Mouse (Mus musculus) hindbrain, postnatal 0 days (tissue): Measurements from ENCODE around the gene Pigb. TPM values are rescaled to one million over a fixed set of nuclear protein-coding genes. Genes with fewer than 3 reads are reported as not detected.

Experiments used
- ATAC-seq: fragments of 200-750 bp; cut with Nextera tagmentation; 2 replicates; pipeline ENCODE4 v1.8.0; 2017; ENCODE audit warnings: mild to moderate bottlenecking, moderate TSS enrichment, moderate library complexity
- DNase-seq: peaks from one replicate; pipeline ENCODE4 v3.0.0-alpha.2; 2015; ENCODE audit warnings: low spot score
- H3K27ac ChIP-seq: fragments of 300-500 bp; sonication (generic); 2 replicates; pipeline ENCODE4 v1.5.1; 2014; ENCODE audit warnings: mild to moderate bottlenecking
- H3K27me3 ChIP-seq: fragments of 300-500 bp; sonication (generic); 2 replicates; pipeline ENCODE4 v1.6.1; 2014; ENCODE audit warnings: low read length, mixed read lengths; ENCODE audit not compliant: insufficient read depth
- H3K36me3 ChIP-seq: fragments of 300-500 bp; sonication (generic); 2 replicates; pipeline ENCODE4 v1.6.1; 2014; ENCODE audit warnings: low read length, mixed read lengths; ENCODE audit not compliant: insufficient read depth
- H3K4me1 ChIP-seq: fragments of 300-500 bp; sonication (generic); 2 replicates; pipeline ENCODE4 v1.6.1; 2014; ENCODE audit warnings: antibody characterized with exemption, low read length, mixed read lengths; ENCODE audit not compliant: insufficient read depth
- H3K4me2 ChIP-seq: fragments of 300-500 bp; sonication (generic); 2 replicates; pipeline ENCODE4 v1.6.1; 2014; ENCODE audit warnings: low read depth, mild to moderate bottlenecking, low read length, moderate library complexity, mixed read lengths
- H3K4me3 ChIP-seq: fragments of 300-500 bp; sonication (generic); 2 replicates; pipeline ENCODE4 v1.5.1; 2014; ENCODE audit warnings: low read length
- H3K9ac ChIP-seq: fragments of 300-500 bp; sonication (generic); replicated peaks from 2 replicates; pipeline ENCODE4 v1.6.1; 2014; ENCODE audit warnings: mild to moderate bottlenecking, low read length, moderate library complexity, mixed read lengths
- H3K9me3 ChIP-seq: fragments of 300-500 bp; sonication (generic); 2 replicates; pipeline ENCODE4 v1.6.1; 2016; ENCODE audit warnings: low read length, mixed read lengths
- CTCF ChIP-seq: IDR thresholded peaks from 2 replicates; pipeline ENCODE4 v1.5.1; 2016; ENCODE audit warnings: antibody characterized with exemption, control low read depth, low read depth
- WGBS: fragments of 180-500 bp; shearing (Covaris S2); extraction: QIAGEN DNeasy Blood & Tissue Kit; methylation state at CpG from one replicate; pipeline ENCODE4 v1.1.7; 2014; 5-methylcytosine and 5-hydroxymethylcytosine counted together
- polyA plus RNA-seq: library from polyadenylated mRNA; unstranded; fragments of >200 nt; fragmentation: Nextera tagmentation; extraction: Ambion mirVana; gene quantifications from 2 replicates; pipeline ENCODE4 v1.2.1, GENCODE M21; 2015
- total RNA-seq: library from RNA; depleted of rRNA; stranded (reverse); fragments of >200 nt; gene quantifications from 2 replicates; pipeline ENCODE4 v1.2.3, GENCODE M21; 2014

The Pigb gene
- total and polyA plus RNA-seq, 2 experiments from 2014 or later = 8.9 to 16.4 TPM

DNA sequence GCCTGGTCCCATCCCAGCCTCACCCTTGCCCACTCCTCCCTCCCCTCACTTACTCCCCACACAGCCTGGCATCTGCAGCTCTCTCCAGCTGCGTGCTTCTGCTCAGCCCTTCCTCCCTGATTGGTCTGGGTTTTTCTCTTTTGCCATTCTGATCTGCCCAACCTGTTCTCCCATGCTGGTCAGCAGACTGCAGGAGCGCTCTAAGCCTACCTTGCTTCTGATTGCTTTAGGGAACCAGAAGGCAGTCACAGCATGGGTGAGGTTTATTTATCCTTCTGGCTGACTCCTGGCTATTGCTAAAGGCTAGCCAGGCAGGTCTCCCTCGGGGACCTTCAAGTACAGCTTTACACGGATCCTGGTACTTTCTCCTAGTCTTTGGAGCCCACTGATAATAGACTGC lies 8.8 kb downstream of the Pigb start:
- WGBS = 74% methylated on average over 4 of the region's 4 CpGs
- Histone ChIP-seq H3K9ac (no peak overlapping the region), H3K9me3 (no peaks in the 10 kb centered on the region), H3K4me2 (no peak overlapping the region), H3K27me3 (no peaks in the 10 kb centered on the region), H3K4me3 (no peak overlapping the region), H3K4me1 (no peaks in the 10 kb centered on the region), H3K27ac (no peak overlapping the region), H3K36me3 (peaks cover 16% of the 10 kb centered on the region)
- TF ChIP-seq CTCF = no peak
- DNase-seq (no peak), ATAC-seq (no peak)

DNA sequence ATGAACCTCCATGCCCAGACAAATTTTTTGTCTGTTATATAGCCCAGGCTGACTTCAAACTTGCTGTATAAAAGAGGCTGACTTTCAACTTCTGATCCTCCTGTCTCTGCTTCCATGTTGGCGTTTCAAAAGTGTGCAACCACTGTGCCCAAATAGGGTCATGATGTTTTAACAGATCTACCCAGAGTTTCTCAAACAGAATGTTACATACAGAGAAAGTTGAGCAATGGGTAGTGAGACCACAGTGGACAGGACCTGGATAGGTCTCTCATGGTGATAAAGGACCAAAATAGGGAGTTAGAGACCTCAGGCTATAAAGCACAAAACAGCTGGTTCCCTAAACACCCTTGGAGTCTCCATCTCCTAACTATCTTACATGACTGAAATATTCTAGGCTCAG lies 9.7 kb downstream of the Pigb start:
- Histone ChIP-seq H3K27ac (no peak overlapping the region), H3K9ac (no peak overlapping the region), H3K4me3 (no peak overlapping the region), H3K27me3 (no peaks in the 10 kb centered on the region), H3K4me1 (no peaks in the 10 kb centered on the region), H3K4me2 (no peak overlapping the region), H3K9me3 (no peaks in the 10 kb centered on the region), H3K36me3 (peaks cover 16% of the 10 kb centered on the region)
- ATAC-seq (no peak), DNase-seq (no peak)
- TF ChIP-seq CTCF = no peak
- 88% methylated on average over 1 of the region's 1 CpGs for WGBS

DNA sequence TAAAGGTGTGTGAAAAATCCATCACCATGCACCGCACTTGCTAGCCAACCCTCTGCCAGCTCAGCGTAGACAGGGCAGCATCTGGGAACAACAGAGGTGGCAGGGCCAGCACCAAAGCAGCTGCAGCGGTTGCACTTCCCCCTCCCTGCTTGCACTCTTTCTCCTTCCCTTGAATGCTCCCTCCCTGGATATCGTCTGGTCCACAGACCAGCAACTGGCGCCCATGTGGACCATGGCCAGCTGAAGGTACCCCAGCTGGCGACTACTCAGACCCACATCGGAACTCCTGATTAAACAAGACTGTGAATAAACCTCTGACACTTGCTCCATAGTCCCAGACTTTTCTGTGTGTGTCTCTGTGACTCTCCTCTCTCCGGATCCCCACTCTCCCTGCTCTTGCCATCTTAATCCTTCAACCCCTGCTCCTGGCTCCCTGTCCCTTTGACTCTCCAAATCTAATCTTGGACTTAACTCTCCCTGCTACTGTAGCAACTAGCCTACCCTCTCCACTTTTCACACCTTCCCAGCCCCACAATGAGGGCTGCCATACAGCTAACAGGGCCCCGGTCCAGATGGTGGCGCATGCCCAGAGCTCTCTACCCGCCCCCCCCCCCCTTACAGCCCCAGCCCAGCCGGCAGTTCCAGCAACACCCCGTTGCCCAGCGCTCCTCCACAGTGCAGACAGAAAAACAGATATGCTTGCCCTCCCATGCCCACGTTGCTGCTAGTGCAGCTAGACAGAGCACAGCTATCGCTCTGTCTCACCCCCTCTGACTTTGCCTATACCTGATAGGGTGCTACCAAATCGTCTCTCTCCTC lies 14.2 kb downstream of the Pigb start:
- WGBS = 15% methylated on average over 16 of the region's 17 CpGs
- peak overlapping the region; percentile 38 for H3K4me2 ChIP-seq
- H3K9ac ChIP-seq = no peak overlapping the region
- peak; percentile 88 for ATAC-seq
- no peaks in the 10 kb centered on the region for H3K4me1 ChIP-seq
- H3K9me3 ChIP-seq = no peaks in the 10 kb centered on the region
- DNase-seq = peak; percentile 57
- peak overlapping the region; percentile 48 for H3K27ac ChIP-seq
- no peaks in the 10 kb centered on the region for H3K27me3 ChIP-seq
- H3K36me3 ChIP-seq = peaks cover 12% of the 10 kb centered on the region
- H3K4me3 ChIP-seq = no peak overlapping the region
- no peak for TF ChIP-seq CTCF

- H3K9ac ChIP-seq = no peak overlapping the region
- no peak overlapping the region for H3K27ac ChIP-seq
- WGBS = 94% methylated on average over 5 of the region's 5 CpGs
- DNase-seq = no peak
- no peak overlapping the region for H3K4me3 ChIP-seq
- peaks cover 48% of the 10 kb centered on the region for H3K36me3 ChIP-seq
- no peaks in the 10 kb centered on the region for H3K9me3 ChIP-seq
- ATAC-seq = no peak
- no peaks in the 10 kb centered on the region for H3K4me1 ChIP-seq
- H3K4me2 ChIP-seq = no peak overlapping the region
- no peak for TF ChIP-seq CTCF
- H3K27me3 ChIP-seq = no peaks in the 10 kb centered on the region
These were observed 19.5 kb downstream of the Pigb start for GRCm38 (mm10) chr9:73020566-73021097.

DNA sequence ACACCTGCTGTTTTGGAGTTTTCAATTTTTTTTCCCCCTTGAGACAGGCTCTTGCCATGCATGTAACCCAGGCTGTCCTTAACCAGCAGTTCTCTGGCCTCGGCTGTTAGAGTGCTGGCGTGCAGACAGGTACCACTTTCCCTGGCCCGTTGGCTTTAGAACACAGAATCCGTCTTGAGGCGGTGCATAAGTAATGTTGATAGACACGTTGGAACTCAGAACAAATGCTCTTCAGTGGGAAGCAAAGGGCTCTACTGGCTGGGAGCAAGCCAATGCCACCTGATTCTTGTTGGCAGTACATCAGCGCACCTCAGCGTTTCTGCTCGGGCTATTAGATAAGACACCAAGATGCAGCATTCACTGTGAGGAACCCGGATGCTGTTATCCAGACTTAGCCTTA lies 20.3 kb downstream of the Pigb start:
- Histone ChIP-seq H3K9me3 (no peaks in the 10 kb centered on the region), H3K36me3 (peaks cover 49% of the 10 kb centered on the region), H3K4me1 (no peaks in the 10 kb centered on the region), H3K4me3 (no peak overlapping the region), H3K27ac (no peak overlapping the region), H3K9ac (no peak overlapping the region), H3K27me3 (no peaks in the 10 kb centered on the region), H3K4me2 (no peak overlapping the region)
- 83% methylated on average over 10 of the region's 10 CpGs for WGBS
- no peak for TF ChIP-seq CTCF
- ATAC-seq (no peak), DNase-seq (peak; percentile 9)

GRCm38 (mm10) chr9:73014724-73015123 lies 25.5 kb downstream of the Pigb start:
- 89% methylated on average over 13 of the region's 13 CpGs for WGBS
- Histone ChIP-seq H3K27ac (no peak overlapping the region), H3K9ac (no peak overlapping the region), H3K27me3 (no peaks in the 10 kb centered on the region), H3K4me3 (no peak overlapping the region), H3K4me1 (no peaks in the 10 kb centered on the region), H3K4me2 (no peak overlapping the region), H3K9me3 (no peaks in the 10 kb centered on the region), H3K36me3 (peaks cover 74% of the 10 kb centered on the region)
- DNase-seq (no peak), ATAC-seq (no peak)
- TF ChIP-seq CTCF = no peak

- Histone ChIP-seq H3K9me3 (no peaks in the 10 kb centered on the region), H3K4me1 (no peaks in the 10 kb centered on the region), H3K4me2 (no peak overlapping the region), H3K9ac (no peak overlapping the region), H3K27ac (no peak overlapping the region), H3K4me3 (no peak overlapping the region), H3K36me3 (peaks cover 62% of the 10 kb centered on the region), H3K27me3 (no peaks in the 10 kb centered on the region)
- DNase-seq = no peak
- no peak; the same call in 1 of the 2 replicates for TF ChIP-seq CTCF
- WGBS = 92% methylated on average over 4 of the region's 4 CpGs
- no peak for ATAC-seq
These were observed 27.5 kb downstream of the Pigb start for GRCm38 (mm10) chr9:73012629-73013028.
